Mouse (Mus musculus) CD4-positive, CD25-positive, alpha-beta regulatory T cell, adult 9 weeks (primary cell): ENCODE results near the gene Fau. TPM values are rescaled to one million over a fixed set of nuclear protein-coding genes. Genes with fewer than 3 reads are reported as not detected.

Experiments
- polyA plus RNA-seq: library from polyadenylated mRNA; unstranded; fragments of 100-300 nt; shearing (Covaris generic); gene quantifications from one replicate; pipeline ENCODE4 v1.2.1, GENCODE M21; 2017

Gene Fau
- 1,170 TPM for polyA plus RNA-seq

DNA sequence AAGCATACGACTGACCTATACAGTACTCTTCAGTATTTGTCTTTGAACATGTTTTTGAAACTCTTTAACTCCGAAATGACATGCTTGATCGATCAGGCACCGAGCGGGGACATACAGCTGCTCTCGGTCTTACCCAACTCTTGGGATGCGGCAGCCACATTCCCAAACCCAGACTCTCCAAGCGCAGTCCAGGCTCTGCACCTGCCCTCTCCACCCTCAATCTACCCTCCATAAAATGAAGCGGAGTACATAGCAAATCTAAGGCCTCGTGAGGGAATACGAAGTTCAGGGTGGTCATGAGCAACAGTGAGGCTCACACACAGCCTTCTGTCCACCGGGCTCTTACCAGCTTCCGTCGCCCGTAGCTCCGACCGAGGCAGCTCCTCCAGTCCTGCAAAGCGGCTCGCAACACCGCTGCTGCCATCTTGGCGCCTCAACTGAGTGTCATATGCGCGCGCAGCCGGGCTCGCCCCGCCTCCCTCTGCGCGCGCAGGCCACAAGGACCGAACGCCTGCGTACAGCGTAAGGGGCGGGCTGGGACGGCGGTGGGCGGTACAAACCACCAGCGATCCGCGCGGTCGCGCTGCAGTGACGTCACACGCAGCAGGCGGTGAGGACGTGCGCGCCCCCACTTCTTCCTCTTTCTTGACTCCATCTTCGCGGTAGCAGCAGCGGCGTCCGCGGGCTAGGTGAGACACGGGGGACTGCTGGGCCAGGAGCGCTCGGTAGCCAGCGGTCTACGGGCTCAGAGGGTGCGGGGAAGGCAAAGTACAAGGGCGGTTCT lies at the start of gene Fau, which contains the start of gene Mrpl49:
Fau (plus strand) TSS at position 532 of the 784 bp plus-strand sequence.
Mrpl49 (minus strand) TSS at position 473 of the 784 bp plus-strand sequence.

DNA sequence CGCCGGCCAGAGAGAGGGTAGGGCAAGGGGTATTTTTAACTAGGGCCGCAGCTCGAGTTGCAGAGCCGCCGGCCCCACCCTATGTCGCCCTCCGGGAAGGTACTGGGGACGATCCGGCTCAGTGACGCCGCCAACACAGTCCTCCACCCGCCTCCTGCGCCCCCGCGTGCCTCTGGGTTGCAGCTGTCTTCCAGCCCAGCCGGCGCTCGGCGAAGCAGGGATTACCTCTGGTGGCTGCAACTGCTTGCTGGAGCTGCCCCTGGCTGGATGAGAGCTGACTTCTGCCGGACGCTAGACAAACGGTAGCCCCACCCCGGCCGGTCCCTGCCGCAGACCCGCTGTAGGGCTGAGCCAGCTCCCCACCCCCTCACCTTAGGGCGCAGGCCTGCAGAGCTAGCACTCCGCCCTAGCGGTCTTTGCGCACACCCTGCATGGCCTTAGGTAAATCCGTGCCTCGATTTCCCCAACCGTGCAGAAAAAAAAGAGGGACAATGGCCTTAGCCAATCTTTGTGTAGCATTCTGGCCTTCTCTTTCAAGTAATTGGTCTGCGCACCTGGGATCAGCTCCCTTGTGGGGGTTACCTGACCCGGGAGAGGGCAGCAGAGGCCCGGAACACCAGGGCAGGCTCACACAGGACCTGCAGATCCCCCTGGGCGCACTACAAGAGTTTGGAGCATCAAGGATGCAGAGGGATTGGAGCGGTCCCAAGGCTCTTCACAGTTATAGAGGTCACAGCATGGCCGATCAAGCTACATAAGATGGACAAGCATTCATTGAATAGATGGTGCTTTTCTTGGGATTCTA lies 41.9 kb upstream of the Fau start, which contains the start of gene Capn1:
Capn1 (minus strand) TSS at position 387 of the 805 bp plus-strand sequence.

DNA sequence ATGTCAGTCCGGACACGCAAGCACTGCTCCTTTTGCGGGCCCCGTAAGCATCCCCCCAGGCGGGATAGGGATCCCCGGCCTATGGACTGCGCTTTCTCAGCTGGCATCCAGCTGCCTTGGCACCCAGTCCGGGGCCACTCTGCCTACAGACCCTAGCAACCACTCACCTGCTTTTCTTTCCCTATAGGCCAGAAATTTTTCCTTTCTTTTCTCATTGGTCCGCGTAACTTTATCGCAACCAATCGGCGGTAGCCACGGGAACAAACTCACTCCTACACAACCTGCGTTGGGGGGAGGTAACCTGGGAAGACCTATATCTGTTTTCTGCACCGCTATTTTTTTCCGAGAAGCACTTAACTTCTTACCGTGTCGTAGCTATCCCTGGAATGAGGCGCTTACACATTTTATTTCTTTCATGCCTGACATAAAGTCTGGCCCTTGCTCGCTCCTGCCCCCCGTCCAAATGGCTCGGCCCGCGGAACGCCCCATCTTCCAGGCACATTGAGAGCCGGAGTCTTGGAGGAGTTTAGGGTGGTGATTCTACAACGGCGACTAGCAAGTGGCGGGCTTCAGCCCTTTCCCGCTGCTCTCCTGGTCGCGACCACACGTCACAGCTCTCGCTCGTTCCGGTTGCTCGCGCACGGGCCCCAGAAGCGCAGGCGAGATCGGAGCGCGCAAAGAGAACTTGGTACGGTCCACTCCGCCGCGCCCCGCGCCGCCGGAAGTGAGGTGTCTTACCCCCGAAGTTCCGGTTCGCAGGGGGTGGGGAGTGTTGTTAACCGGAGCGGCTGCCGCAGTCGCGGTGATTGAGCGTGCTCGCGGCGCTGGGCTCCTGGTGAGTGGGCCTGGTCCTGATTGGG lies 11.1 kb upstream of the Fau start, which contains the start of gene Syvn1:
Syvn1 (plus strand) TSS at position 283 of the 860 bp plus-strand sequence.

DNA sequence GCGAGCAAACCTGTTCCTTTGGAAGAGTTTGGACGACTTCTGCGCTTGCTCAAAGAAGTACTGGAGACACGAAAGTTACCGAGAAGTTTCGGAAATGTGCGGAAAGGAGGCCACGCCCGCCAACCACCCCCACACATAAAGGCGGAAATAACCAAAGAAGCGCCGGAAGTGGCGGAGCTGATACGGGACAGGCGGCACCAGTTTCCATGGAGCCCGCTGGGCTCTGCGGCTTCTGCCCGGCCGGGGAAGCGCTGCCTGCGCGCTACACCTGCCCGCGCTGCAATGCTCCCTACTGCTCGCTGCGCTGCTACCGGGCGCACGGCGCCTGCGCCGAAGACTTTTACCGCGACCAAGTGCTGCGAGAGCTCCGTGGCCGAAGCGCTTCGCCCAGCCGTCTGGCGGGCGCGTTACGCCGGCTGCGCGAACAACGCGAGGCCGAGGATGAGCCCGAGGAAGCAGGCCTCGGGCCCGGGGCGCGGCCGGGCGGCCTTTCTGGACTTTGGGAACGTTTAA lies 3.4 kb downstream of the Fau start, which contains the start of gene Znhit2:
Znhit2 (plus strand) TSS at position 172 of the 513 bp plus-strand sequence.

DNA sequence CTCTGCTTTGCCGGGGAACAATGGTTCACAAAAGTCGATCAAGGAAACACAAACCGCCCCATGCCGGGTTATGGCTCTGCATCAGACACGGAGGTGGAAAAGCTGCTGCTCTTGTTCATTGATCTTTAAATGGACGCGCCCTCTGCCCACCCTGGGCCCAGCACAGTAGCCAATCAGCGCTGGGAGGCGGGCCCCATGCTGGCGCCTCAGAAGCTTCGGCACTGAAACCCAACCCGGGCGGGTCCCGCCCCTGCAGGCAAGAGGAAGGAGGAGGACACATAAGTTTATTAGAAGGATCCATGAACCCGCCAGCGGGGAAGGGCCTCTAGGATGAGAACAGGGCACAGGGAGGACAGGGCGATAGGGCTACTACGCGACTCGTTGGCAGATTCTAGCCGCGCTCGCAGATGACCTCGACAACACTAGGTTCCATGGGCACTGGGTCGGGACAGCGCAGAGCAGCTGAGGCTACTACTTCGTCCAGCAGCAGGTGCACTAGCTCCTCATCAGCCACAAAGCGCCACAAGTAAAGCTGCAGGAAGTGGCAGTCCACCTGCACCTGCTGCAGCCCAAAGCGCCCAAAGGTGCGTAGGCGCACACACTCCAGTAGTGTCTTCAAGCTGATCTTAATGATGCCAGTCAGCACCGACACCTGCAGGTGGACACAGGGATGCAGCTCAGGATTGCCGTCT lies 10.2 kb downstream of the Fau start, which contains the start of gene Tm7sf2:
Tm7sf2 (minus strand) TSS at position 650 of the 692 bp plus-strand sequence.

DNA sequence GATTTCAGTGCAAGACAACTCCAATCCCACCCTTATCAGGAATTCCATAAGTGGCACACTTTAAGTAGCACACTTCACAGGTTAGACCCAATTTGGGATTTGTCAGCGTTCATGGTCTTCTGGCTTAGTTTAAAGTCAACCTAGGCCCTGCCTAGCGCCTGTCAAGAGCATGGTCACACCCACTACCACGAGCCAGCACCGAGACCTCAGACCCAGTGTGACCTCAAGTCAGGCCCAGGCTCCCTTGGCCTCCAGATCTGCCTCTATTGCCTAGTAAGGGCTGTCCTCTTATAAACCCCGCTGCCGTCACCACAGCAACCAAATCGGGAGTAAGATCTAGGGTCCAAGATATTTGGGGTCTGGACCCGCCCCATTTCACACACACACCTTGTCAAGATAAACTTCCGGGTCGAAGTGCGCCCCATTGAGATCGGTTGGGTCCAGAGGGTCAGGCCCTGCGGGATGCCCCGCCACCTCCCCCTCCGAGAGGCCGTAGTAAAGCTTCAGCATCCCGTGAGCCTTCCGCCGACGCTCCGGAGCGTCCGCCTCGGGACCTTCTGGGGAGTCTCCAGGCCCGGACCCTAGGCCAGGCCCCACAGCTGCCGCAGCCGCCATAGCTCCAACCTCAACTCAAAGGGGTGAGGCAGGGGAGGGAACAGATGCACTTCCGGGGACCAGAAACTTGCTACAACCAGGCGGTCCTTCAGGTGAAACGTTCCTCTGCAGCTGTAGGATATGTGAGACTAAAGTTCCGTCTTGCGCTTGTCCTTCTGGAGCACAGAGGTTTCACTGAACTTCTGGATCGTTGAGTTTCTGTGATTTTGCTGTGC lies 19.1 kb downstream of the Fau start, which contains the start of gene Vps51:
Vps51 (minus strand) TSS at position 668 of the 830 bp plus-strand sequence.

DNA sequence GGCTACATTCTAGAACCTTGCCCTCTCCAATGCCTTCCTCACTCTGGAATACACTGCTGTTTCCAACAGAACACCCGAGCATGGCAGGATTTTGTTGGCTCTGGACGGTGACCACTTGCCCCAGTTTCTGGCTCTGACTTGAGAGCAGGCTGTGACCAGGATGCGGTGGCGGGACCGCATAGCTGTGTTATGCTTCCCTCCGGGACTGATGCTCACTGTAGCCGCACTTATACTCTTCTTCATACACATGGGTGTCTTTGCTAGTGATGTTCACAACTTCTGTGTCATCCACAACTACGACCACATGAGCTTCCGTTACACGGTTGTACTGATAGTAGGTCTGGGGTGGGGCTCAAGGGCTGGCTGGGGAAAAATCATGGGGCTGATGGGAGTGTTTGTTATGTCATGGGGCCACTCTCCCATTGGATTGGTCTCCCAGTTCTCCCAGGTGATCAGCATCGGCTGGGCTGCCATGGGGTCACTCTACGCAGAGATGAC lies 22.4 kb downstream of the Fau start, which contains the start of gene Tmem262:
Tmem262 (plus strand) TSS at position 51 of the 498 bp plus-strand sequence.

DNA sequence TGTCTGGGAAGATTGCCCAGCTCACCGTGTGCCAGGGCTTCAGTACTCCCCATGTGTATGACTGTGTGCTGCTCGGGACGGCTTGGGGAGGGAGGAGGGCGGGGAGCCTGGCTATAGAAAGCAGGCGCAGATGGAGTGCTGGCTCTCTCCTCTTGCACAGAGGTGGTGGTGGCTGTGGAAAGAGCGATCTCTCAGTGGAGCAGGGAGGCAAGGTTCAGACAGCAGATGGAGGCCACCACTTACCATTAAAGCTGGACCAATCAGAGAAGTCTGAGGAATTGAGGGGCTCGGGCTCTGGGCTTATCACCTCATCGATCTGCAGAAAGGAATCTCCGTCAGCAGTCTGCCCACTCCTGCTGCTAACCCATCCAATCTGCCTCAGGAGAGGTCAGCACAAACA lies 24.5 kb downstream of the Fau start, which contains the start of gene Gm28374:
Gm28374 (minus strand) TSS at position 101 of the 400 bp plus-strand sequence.

DNA sequence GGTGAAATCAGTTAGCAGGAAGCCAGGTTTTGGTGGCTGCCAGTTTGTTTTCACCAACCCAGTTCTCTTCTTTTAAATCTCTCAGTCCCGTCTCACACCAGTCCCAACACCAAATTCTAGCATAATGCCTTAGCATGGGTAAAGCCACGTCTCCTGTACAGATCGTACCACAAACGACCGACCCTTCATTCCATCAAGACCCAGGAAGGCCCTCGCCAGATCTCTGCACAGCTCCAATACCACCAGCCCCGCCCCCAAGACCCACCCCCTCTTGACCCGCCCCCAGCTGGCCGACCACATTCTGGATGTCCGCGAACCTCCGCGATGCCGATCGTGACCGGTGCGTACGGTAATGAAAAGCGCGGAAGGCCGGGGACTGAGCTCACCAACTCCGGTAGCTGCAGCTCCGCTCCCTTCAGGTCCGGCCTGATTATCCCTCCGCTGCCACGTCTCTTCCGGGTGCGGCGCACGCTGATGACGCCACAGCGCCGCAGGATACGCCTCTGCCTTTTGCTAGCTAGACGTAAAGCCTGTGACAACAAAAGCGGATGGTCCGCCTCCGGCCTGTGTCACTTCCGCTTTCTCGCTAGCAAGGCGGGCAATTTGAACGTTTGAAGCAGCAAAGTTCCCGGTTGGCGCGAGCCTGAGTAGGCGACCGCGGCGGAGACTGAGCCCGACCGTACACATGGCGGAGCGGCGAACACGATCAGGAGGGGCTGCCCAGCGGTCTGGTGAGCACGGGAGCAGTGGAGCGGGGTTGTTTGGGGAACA lies 27.0 kb downstream of the Fau start, which contains the start of the genes Zfpl1 and Cdca5:
Zfpl1 (minus strand) TSS at position 479 of the 771 bp plus-strand sequence.
Cdca5 (plus strand) TSS at position 506 of the 771 bp plus-strand sequence.

DNA sequence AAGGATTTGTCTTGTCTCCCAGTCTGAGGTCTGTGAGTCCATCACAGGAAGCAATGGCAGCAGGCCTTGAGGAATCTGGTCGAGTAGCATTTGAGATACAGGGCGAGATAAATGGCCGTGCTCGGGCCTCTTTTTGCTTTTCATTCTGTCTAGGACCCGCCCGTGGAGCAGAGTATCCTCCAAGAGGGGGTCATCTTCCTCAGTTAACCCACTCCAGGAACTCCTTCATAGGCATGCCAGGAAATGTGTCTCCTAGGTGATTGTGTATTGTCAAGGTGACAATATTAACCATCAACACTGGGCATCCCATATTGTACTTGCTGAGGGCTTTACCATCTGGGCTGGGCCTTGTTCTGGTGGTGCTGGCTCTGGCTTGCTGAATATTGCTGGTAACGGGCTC lies 36.5 kb downstream of the Fau start, which contains the start of gene AC131692.1:
AC131692.1 (plus strand) TSS at position 301 of the 400 bp plus-strand sequence.

DNA sequence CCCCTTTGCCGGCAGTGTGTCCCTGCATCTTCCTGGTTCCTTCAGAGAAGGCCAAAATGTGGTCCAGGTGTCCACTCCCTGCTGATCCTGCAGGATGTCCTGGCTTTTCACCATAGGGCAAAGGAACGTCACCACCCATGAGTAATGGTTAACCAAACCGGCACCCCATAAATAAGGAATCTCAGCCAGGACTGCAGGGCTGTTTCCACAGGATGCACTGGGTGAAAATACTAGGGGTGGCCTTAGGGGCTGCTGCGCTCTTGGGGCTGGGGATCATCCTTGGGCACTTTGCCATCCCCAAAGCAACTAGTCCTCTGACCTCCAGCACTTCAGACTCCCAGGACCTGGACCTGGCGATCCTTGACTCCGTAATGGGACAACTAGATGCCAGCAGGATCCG lies 47.9 kb downstream of the Fau start, which contains the start of gene Naaladl1:
Naaladl1 (plus strand) TSS at position 197 of the 400 bp plus-strand sequence.

Other genes starting within 250 kb of the Fau start
- gene Frmd8, start 182.6 kb upstream of the Fau start, polyA plus RNA-seq, result 335 TPM
- 44.8 TPM for gene Slc25a45, start 180.0 kb upstream of the Fau start, polyA plus RNA-seq
- gene Tigd3, start 163.7 kb upstream of the Fau start, polyA plus RNA-seq, result 0.36 TPM
- 210 TPM for gene Dpf2, start 144.8 kb upstream of the Fau start, polyA plus RNA-seq
- 0.14 TPM for gene Cdc42ep2, start 133.0 kb upstream of the Fau start, polyA plus RNA-seq
- gene Pola2, start 93.6 kb upstream of the Fau start, polyA plus RNA-seq, result 57.4 TPM
- gene Slc22a20, start 71.7 kb upstream of the Fau start, polyA plus RNA-seq, result not detected
- gene Capn1, start 41.9 kb upstream of the Fau start, polyA plus RNA-seq, result 84.5 TPM
- 51.3 TPM for gene Syvn1, start 11.3 kb upstream of the Fau start, polyA plus RNA-seq
- gene Mrpl49, start 59 bp upstream of the Fau start, polyA plus RNA-seq, result 61.3 TPM
- gene Znhit2, start 3.3 kb downstream of the Fau start, polyA plus RNA-seq, result 5.8 TPM
- gene Tm7sf2, start 10.5 kb downstream of the Fau start, polyA plus RNA-seq, result 15.6 TPM
- gene Vps51, start 19.4 kb downstream of the Fau start, polyA plus RNA-seq, result 73.4 TPM
- not detected for gene Tmem262, start 22.2 kb downstream of the Fau start, polyA plus RNA-seq
- gene Gm28374, start 24.4 kb downstream of the Fau start, polyA plus RNA-seq, result 1.7 TPM
- gene Zfpl1, start 27.1 kb downstream of the Fau start, polyA plus RNA-seq, result 47.2 TPM
- gene Cdca5, start 27.1 kb downstream of the Fau start, polyA plus RNA-seq, result 3.9 TPM
- gene AC131692.1, start 36.6 kb downstream of the Fau start, polyA plus RNA-seq, result not detected
- gene Naaladl1, start 47.9 kb downstream of the Fau start, polyA plus RNA-seq, result not detected
- 1.5 TPM for gene Sac3d1, start 60.8 kb downstream of the Fau start, polyA plus RNA-seq
- gene Snx15, start 70.5 kb downstream of the Fau start, polyA plus RNA-seq, result 42.8 TPM
- gene Batf2, start 83.1 kb downstream of the Fau start, polyA plus RNA-seq, result not detected
- 28.6 TPM for gene Arl2, start 83.7 kb downstream of the Fau start, polyA plus RNA-seq
- not detected for gene Majin, start 126.5 kb downstream of the Fau start, polyA plus RNA-seq
- gene Gpha2, start 168.5 kb downstream of the Fau start, polyA plus RNA-seq, result not detected
- 6.7 TPM for gene Ppp2r5b, start 178.0 kb downstream of the Fau start, polyA plus RNA-seq
- 42.5 TPM for gene Atg2a, start 183.8 kb downstream of the Fau start, polyA plus RNA-seq
- 8.5 TPM for gene Ehd1, start 218.9 kb downstream of the Fau start, polyA plus RNA-seq
- gene Cdc42bpg, start 248.6 kb downstream of the Fau start, polyA plus RNA-seq, result 0.10 TPM